Mouse (Mus musculus): ENCODE measurements around the gene Ikzf4.

The Ikzf4 gene

DNA sequence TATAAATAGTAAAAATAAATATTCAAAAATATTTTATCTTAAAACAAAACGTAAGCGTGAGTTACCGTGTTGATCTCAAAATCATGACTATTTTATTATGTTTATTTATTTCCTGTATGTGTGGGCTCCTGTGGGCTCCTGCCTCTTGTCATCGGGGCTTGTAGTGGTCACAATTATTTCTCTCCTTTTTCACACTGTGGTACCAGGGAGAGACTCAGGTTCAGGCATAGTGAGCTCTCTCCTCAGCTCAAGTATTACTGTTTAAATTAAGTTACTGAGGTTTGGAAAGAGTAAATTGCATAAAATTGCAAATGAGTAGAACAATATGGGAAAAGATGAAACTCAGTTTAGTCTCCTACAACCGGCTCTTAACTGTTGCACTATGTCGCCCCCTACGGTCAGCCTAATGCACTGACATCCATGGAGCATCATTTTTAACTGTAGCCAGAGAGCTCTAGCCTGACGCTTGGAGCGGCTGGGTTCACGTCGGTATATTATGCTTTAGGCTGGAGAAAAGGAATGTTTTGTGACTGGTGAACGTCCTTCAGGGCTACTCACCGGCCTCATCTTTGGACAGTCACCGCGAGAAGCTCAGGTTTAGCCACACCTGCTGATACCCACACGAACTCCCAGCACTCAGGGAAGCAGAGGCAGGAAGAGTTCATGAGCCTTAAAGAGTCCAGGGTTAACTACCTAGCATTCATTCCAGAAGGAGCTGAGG is 33.2 kb downstream of the Ikzf4 start:
- DNase-seq (ENCODE audit: low spot score) = peak; percentile 92

GRCm38 (mm10) chr10:128606483-128606882 is 39.3 kb downstream of the Ikzf4 start:
- DNase-seq (ENCODE audit: low spot score) = no peak

GRCm38 (mm10) chr10:128602470-128603128 is 43.2 kb downstream of the Ikzf4 start:
- DNase-seq (ENCODE audit: low spot score) = no peak

DNA sequence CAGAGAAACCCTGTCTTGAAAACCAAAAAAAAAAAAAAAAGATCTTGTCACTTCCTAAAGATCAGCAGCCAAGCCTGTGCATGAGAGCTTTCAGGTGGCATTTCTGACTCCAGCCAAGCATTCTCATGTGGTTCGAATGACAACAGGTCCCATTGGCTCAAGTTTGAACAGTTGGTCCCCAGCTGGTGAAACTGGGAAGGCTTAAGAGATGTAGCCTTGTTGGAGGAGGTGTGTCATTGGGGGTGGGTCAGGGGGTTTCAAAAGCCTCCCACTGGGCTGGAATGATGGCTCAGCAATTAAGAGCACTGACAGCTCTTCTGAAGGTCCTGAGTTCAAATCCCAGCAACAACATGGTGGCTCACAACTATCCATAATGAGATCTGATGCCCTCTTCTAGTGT is 44.3 kb downstream of the Ikzf4 start:
- DNase-seq (ENCODE audit: low spot score) = no peak

DNA sequence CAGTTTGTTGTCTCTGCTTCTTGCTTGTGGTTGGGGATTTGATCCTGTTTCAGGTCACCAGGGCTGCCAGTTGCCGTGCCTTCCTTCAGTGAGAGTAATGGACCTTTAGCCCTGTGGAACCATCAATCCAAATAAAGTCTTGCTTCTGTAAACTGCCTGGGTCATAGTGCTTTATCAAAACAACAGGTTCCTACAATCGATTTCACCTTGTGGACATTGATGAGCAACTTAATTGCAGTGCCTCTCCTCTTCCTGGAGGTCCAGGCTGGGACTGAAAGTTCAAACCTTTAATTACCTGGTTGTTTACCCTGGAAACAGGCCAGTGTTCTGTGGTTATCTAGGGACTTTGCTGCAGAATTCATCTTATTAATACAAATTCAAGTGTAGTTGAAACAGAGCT is 47.3 kb downstream of the Ikzf4 start:
- no peak for DNase-seq (ENCODE audit: low spot score)

DNA sequence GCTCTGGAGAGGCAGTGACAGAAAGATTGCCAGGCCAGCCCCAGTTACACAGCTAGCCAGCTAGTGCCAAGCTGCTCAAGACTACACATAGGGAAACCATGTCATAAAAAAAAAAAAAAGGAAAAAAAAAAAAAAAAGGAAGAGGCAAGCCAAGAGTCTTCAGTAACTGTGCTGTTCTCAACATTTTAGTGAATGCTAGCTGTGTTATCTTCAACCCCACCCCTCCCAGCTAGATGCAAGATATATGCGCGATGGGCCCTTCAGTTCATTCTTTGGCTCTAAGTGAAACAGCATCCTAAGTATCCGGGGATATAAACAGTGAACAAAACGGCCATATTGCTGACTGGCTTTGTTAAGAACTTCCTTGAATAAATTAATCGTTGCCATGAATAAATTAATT is 53.0 kb downstream of the Ikzf4 start:
- DNase-seq (ENCODE audit: low spot score) = no peak

GRCm38 (mm10) chr10:128591436-128591835 is 54.4 kb downstream of the Ikzf4 start:
- DNase-seq (ENCODE audit: low spot score) = no peak

GRCm38 (mm10) chr10:128590193-128590690 is 55.5 kb downstream of the Ikzf4 start:
- peak; percentile 89 for DNase-seq (ENCODE audit: low spot score)

DNA sequence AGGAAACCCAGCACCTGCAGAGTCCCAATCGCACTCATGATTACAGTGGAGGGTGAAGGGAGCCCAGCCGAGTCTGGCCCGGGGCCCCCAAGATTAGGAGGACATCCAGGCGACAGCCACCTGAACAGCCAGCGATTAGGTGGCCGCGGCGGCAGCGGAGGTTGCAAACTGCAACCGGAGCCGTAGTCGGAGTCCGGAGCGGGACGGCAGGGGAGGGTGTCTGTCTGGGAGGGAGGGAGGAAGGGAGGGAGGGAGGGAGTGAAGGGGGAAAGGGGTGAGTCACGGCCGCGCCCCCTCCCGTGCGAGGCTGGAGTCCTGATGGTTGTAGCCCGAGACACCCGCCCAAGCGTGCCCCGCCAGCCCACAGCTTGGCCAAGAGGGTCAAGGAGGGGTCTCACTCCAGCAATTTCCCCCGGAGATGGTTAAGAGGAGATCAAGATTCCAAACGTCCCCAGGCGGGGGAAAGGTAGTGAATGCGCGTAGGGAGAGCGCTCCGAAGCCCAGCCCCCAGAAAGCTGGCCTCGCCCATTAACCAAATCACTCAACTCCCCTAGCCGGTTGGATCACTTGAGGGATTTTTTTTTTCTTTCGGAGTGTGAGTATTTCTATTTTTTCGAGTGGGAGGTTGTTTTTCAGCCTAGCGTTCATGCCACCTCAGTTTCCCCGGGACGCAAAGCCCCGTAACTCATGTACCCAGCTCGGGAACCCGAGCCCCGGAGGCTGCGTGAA is 56.2 kb downstream of the Ikzf4 start, which contains the start of gene Erbb3:
Erbb3 (minus strand) TSS at position 189 of the 729 bp plus-strand sequence.
- DNase-seq (ENCODE audit: low spot score) = peak; percentile 64

GRCm38 (mm10) chr10:128588775-128589463 is 56.9 kb downstream of the Ikzf4 start:
- no peak for DNase-seq (ENCODE audit: low spot score)

DNA sequence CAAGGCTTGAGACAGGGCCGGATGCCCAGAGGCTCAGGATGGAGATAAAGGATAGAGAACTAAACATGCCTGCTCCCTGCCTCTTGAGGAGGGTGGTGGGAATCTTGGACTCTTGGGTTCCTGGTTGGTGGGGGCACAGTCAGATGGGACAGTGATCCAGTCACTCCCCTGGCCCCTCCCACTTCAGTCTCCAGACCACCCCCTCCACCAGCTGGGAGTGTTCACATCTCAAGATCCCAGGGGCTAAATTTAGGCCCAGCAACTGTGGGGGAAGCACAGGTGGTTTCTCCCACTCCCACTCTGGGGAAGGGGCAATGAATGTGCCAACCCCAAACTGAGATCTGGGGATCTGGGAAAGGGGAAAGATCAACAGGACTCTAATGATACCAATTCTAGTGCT is 57.7 kb downstream of the Ikzf4 start:
- DNase-seq (ENCODE audit: low spot score) = no peak

GRCm38 (mm10) chr10:128587697-128588096 is 58.1 kb downstream of the Ikzf4 start:
- DNase-seq (ENCODE audit: low spot score) = no peak

GRCm38 (mm10) chr10:128587120-128587519 is 58.7 kb downstream of the Ikzf4 start:
- no peak for DNase-seq (ENCODE audit: low spot score)

- DNase-seq (ENCODE audit: low spot score) = no peak
These were observed 59.2 kb downstream of the Ikzf4 start for GRCm38 (mm10) chr10:128586546-128586945.

DNA sequence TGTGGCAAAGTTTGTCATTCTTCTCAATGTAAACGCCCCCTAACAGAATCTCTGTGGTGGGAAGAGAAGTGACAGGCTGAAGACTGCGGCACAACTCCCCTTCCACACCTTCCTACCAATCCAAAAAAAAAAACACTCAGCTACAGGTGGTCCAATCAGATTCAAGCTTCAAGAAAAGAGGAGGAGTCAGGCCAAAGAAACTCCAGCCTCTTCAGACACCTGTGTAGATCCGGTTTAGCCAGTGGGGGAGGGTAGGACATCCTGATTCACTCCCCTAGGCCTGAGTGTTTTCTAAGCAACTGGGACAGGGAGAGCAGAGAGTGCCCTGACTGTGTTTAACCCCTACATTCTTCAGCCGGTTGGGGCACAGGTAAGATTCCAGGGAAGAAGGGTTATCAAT is 61.4 kb downstream of the Ikzf4 start:
- no peak for DNase-seq (ENCODE audit: low spot score)

- peak; percentile 38 for DNase-seq (ENCODE audit: low spot score)
These were observed 62.1 kb downstream of the Ikzf4 start for GRCm38 (mm10) chr10:128583644-128584043.

All from retina, embryonic 14.5 days (tissue).